Mouse (Mus musculus): ENCODE results near the gene Pigc.
A peak's percentile ranks its signal among the peaks of the same experiment; 100 is the strongest.

Pigc gene

DNA sequence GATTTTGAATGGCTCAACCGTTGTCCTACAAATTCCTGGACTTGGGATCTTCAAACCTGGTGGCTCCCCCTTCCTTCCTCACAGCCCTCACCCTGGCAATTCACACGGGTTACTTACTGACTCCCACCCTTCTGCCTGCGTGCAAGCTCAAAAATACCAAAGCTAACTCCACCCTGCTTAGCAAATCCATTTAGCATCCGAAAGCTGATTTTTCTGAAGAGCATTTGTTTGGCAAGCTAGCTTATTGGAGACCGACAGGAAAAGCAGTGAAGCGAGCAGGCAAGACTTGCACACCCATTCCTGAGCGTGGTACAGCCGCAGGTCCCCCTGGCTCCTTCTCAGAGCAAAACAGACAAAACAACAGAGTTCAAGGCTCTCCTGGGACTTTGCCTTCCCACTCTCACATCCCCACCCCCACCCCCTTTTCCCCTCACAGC is 39.7 kb downstream of the Pigc start:
- peak; percentile 93 for DNase-seq

DNA sequence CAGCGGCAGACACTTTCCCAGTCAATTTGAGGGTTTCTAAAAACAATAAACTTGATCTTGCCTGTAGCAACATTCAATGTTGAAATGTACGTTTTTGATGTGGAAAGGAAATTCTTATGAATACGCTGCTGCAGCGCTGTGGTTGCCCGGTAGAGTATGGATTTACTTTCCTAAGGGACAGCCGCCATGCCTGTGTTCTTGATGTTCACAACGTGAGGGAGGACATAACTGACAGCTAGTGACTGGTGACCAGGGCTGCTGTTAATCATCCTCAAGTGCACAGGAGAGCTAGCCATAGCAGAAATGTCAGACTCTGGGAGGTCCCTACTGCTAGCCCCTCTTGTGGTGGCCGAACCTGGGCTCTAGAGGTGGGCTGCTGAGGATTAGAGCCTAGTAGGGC is 40.1 kb downstream of the Pigc start:
- peak; percentile 89 for DNase-seq

DNA sequence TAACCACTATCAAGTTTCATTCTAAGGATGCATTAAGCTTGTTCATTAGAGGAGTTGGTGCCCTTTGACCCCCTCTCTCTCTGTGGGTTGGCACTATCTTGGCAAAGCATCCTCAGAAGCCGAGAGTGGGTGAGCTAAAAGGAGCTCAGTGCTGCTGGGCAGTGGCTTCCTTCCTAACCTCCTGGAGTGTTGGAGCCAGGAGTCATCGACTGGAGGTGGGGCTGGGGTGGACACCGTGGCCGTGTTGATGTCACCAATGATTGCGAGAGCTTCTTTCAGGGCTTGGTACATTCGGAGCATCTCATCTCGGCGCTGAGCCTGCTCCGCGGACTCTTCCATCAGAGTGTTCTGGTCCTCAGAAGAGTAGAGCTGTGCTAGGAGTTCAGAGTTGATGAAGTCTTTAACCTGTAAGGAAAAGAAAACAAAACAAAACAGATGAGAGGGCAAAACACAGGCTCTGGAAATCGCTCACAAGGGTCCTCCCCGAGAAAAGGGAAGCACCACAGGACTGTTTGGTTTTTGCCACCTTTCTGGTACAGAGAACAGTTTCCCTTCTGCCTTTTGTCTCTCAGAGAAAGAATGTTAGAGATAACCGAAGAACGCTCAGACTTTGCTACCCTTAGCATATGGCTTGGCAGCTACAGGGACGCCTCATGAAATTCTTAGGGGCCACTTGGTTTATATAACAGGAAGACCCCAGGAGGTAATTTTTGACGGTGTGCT is 42.7 kb downstream of the Pigc start:
- DNase-seq, result peak; percentile 66

DNA sequence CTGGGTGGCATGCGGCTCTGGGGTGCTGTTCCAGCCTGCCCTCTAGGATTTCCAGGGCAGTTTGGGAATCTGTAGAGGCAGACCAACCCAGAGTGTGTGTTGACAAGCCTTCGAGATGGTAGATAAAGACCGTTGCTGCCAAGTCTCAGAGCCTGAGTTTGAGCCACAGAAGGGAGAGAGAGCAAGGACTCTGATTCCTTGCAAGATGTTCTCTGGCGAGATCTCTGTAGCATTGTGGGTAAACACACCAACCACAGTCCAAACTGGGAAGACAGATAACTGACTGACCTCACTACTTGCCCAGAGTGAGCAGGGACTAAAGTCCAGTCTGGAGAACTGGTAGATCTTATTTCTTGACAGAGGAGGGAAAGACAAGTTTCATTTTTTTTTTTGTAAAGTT is 44.6 kb downstream of the Pigc start:
- DNase-seq, result peak; percentile 72

DNA sequence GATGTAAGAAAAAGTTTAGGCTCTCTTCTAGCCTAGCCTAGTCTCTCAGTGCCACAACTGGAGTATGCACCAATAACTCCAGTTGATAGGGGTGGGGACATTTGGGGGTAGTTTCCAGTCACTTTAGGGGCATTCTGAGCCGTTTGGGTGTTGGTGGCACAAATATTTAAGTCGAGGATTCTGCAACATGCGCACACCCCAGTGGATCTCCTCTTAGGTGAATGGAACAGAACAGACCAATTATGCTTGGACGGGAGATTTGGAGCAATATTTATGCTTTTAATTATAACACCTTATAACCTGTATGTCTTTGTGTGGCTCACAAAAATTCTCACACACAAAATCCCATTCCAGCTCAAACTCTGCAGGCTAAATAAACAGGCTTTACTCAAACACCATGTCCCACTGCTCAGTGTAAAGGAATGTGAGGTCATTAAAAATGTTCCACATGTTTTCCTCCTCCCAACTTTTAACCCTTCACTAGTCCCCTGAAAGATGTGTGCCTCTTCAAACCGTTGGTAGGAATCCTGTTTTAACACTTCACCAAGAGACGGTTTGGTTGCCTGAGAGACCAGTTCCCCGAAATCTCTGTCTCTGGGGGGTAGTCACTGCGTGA is 46.4 kb downstream of the Pigc start:
- DNase-seq, result no peak

DNA sequence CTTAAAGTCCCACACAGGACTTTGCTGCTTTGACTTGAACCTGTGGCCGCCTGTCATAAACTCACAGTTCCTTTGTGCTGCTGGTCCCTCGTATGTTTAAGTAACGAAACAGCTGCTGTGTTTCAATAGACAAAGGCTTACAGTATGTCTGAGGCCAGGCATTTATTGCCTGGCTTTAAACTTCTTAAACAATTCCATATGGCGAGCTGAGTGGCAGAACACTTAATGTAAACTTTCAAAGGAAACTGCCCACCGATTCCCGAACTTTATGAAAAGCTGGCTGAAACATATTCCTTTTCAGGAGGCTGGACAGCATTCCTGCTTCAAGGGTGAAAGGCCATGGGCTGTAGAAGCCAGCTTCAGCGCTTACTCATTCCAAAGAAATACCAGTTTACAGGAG is 48.0 kb downstream of the Pigc start:
- DNase-seq, result peak; percentile 79

DNA sequence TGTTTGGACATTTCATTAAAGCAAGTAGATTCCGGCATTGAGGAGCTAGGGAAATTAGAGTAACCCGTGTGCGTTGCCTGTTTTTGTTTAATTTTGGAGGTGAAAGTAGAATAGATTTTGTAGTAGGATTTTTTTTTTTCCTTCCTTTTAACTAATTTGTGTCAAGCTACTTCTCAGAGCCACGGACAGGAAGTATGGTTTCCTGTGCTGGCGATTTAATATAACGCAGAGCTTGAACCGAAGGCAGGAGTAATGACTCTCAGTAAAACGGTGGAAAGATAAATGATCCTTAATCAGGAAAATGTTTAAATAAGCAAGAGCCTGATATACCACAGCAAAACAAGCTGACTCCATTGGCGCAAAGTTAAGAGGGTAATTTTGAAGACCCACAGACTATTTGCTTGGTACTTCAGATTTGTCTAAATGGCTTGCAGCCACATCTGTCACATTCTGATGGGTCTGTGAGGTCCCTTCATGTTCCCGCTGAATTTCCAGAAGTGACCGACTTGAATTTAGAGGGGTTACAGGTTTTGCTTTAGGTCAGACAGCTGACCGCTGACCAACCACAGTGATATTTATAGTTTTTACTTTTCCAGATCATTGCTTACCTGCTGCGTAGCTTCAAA is 49.1 kb downstream of the Pigc start:
- DNase-seq, result peak; percentile 68

DNA sequence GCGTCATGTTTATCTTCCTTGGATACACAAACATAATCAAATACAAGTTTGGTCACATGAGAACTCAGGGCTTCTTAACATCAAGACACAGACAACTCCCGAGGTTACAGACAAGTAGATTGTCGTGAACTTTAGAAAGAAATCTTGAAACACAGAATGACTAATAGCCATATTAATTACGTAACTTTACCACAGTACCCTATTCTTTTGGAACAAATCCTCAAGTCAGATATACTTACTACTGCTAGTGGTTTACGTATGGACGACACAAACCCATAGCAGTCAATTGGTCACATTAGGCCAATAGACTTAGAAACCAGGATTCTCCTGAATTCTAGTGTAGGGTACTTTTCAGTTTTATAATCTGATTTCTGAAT is 49.6 kb downstream of the Pigc start:
- DNase-seq, result no peak

DNA sequence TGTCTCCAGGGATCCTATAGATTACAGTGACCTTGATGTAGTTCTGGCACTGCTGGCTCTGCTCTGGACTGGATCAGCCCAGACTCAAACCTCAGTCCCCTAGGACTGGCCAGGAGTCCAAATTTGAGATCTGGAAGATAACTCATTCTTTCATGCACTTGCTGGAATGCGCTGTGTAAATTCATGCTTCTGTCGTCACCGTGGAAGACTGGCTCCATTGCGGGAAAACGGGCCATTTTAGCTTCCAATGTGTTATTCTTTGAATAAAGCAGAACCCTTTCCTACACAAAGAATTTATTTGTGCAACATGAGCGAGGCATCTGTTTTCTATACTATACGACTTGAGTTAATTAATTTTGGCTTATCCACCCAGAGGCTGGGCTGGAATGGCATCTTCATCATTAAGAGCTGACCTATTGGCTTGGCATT is 51.3 kb downstream of the Pigc start:
- DNase-seq, result no peak

- DNase-seq, result no peak
Measured at GRCm38 (mm10) chr1:162020766-162021165, 51.8 kb downstream of the Pigc start.

Measured in heart, adult 11 months (tissue).